Mouse (Mus musculus) kidney, postnatal 36 days (tissue): ENCODE data around the gene N4bp3.
"Not testable (repeated sequence)": the region's sequence is repeated elsewhere in the genome, so short reads cannot be mapped to it uniquely, and the experiment has no call there.

Experiments used
- DNase-seq, 2 experiments: peaks; one replicate each; pipeline ENCODE4 v3.0.0; 2021 to 2022; ENCODE audit warnings: mixed read lengths in 2 of 2

N4bp3 gene

DNA sequence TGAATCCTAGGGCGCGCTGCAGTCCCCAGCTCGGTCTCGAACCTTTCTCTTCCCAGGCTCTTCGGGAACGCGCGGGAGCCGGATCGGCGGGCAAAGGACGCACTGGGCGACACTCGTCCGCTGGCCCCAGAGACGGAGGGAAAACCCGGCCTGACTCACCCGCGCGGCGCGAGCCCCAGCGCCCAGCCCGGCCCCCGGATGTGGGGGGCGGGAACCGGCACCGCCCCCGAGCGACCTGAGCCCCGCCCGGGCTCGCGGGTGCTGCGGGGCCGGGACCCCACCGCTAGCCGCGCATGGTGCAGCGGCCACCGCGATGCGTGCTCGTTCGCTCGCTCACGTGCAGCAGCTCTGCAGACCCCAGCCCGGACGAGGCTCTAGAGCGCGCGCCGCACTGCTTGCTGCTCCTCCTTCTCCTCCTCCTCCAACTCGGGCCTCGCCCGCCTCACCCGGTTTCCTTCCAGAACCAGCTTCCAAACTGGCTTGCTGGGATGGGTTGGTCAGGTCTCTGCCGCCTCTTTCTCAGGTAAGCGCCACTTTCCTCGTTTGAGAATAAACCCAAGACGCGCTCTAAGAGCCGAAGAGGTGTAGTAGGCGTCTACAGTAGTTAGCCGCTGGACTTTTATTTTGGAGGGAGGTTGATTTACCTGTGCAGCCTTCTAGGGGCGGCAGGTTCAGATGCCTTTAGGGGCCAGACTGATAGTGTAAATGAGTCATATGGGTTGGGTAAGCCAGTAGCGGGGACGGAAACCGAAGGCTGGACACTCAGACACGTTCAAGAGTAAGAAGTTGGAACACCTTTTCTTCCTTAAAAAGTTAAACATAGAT lies at the start of gene N4bp3, which contains the start of gene D930048N14Rik:
TSS of gene N4bp3 (minus strand) at position 152 of the 825 bp plus-strand sequence.
TSS of gene D930048N14Rik (plus strand) at position 264 of the 825 bp plus-strand sequence.
- peak; percentile 80 to 91 for DNase-seq

GRCm38 (mm10) chr11:51694984-51695383 lies 44.3 kb upstream of the N4bp3 start:
- no peak for DNase-seq

DNA sequence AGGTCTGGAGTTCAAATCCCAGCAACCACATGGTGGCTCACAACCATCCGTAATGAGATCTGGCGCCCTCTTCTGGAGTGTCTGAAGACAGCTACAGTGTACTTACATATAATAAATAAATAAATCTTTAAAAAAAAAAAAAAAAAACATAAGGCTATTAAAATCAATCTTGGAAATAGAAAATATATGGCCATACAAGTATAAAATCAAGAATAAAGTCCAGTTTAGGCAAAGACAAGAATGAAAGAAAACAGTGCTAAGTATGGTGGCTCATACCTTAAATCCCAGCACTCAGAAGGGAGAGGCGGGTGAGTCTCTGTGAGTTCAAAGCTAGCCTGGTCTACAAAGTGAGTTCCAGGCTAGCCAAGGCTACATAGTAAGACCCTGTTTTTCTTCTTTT lies 40.0 kb upstream of the N4bp3 start:
- not testable (repeated sequence) for DNase-seq

- peak in 1 of 2 experiments; percentile 21 for DNase-seq
These were observed 38.7 kb upstream of the N4bp3 start for GRCm38 (mm10) chr11:51689343-51689742.

GRCm38 (mm10) chr11:51688330-51689328 lies 38.0 kb upstream of the N4bp3 start, which contains the start of gene 0610009B22Rik:
TSS of gene 0610009B22Rik (minus strand) at chr11:51688874.
- DNase-seq, result peak; percentile 99 to 100

DNA sequence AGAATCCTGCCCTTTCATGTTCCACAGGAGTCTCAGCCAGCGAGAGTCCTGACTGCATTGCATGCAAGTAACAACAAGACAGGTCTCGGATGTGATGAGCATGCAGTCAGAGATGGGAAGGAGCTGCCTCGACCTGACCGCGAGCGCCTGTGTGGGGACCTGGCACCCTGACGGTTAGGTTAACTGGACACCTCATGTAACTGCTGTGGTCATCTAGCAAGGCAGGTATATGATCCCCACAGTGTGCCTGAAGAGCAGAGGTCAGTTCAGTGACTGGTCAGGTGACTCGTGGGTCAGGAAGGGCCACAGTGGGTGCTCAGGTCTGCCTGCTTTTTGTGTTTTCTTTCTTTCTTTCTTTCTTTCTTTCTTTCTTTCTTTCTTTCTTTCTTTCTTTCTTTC lies 31.3 kb upstream of the N4bp3 start:
- no peak for DNase-seq

- peak; percentile 88 to 96 for DNase-seq
These were observed 30.8 kb upstream of the N4bp3 start for GRCm38 (mm10) chr11:51681324-51681975.

DNA sequence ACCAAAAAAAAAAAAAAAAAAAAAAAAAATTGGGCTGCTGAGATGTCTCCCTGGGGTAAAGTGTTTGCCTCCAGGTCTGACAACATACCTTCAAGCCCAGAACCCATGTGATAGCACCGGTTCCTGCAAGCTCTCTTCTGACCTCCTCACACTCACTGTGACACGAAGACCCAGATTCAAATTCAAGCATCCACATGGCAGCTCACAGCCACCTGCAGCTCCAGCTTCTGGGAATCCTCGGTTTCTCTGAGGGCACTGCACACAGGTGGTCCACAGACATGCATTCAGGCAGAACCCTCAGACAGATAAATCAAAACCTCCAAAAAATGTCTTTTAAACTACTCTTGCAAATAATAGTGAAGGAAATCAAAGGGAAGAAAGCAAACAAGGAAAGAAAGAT lies 28.8 kb upstream of the N4bp3 start:
- no peak for DNase-seq

DNA sequence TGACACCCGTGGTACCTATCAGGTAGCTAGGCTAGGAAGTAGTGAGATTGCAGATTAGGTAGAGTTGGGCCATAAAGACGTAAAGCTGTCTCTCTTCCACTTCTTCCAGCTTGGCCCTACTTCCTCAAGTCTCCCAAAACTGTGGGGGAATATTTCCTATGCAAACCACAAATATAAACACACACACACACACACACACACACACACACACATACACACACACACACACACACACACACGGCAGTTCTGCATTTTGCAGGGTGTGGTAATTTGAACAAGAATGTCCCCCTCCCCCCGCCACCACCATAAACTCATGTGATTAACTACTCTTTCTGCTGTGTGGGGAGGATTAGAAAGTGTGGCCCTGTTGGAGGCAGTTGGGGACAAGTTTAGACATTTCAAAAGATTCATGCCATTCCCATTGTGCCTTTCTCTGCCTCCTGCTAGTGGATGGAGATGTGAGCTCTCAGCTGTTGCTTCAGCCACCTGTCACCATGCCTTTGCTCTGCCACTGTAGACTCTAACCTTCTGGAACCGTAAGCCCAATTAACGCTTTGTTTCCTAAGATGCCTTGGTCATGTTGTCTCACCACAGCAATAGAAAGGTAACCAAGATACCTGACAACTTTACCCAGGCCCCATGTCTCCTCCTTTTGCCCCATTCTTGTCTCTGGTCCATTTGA lies 27.2 kb upstream of the N4bp3 start:
- DNase-seq, result no peak

GRCm38 (mm10) chr11:51675386-51675785 lies 24.7 kb upstream of the N4bp3 start:
- DNase-seq, result no peak

DNA sequence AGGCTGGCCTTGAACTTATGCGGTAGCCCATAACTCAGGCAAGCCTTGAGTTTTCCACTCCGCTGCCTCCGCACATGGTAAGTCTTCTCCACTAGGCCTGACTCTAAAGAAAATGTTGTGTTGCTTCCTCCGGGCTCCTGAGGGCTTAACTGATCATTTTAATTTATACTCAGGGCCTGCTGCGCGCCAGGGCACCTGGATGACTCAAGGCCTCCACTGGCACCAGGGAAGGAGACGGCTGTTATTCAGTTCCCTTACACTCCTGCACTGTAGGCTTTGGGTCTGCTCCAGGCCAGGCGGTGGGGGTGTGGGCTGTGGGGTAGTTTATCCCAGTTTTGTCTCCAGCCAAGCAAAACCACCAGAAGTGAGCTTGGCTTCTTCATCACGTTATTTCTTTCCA lies 22.6 kb upstream of the N4bp3 start:
- peak; percentile 51 to 58 for DNase-seq

- no peak for DNase-seq
These were observed 20.7 kb upstream of the N4bp3 start for GRCm38 (mm10) chr11:51671376-51671775.

- peak in 1 of 2 experiments; percentile 42 for DNase-seq
These were observed 20.2 kb upstream of the N4bp3 start for GRCm38 (mm10) chr11:51670846-51671245.

GRCm38 (mm10) chr11:51664747-51665146 lies 14.1 kb upstream of the N4bp3 start:
- not testable (repeated sequence) for DNase-seq

DNA sequence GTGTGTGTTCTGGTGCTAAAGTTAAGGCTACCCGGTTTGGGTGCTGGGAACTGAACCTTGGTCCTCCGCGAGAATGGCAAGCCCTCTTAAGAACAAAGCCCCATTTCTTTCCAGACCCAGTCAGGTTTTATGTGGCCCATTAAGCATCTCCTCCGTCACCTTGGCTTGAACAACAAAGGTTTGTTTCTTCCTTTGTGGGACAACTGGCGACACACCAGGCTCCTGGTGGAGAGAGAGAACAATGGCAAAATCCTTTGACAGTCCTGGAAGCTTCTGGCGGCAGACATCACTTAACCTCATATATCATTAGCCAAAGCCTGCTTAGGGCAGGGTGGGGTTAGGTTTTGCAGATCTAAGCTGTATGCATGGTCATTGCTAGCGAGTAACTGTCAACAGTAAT lies 12.0 kb upstream of the N4bp3 start:
- no peak for DNase-seq

DNA sequence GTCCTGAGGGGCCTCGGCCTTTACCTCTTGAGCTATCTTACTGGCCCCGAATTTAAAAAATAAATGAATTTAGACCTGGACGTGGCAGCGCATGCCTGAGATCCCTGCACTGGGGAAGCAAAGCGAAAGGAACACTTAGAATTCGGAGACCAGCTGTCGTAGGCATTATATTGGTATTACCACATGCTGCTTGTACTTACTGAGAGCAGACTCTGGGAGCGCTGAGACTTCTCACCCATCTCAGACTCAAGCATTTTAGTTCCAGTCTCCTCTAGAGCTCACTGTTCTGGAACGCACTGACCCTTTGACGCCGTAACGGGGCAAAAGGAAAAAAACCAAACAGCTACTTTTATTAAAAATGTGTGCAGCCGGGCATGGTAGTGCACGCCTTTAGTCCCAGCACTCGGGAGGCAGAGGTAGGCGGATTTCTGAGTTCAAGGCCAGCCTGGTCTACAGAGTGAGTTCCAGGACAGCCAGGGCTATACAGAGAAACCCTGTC lies 11.3 kb upstream of the N4bp3 start:
- DNase-seq, result peak in 1 of 2 experiments; percentile 36

GRCm38 (mm10) chr11:51658705-51659104 lies 8.1 kb upstream of the N4bp3 start:
- DNase-seq, result peak; percentile 88 to 95

DNA sequence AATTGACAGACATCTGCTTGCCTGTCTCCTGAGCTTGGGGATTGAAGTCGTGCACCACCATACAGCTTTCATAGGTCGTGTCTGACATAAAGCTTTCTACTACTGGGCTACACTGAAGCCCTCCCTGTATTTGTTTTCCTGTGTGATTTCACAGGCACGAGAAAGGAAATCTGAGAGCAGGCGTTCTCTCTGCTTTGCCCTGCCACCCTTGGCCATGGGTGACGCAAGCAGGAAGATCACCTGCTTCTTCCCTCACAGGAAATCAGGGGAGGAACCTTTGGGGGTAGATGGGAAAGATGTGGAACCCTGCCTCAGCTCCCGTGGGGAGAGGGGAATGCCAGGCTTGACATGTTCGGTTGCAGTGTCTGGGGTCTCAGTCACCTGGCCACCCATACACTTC lies 7.6 kb upstream of the N4bp3 start:
- peak in 1 of 2 experiments; percentile 65 for DNase-seq

DNA sequence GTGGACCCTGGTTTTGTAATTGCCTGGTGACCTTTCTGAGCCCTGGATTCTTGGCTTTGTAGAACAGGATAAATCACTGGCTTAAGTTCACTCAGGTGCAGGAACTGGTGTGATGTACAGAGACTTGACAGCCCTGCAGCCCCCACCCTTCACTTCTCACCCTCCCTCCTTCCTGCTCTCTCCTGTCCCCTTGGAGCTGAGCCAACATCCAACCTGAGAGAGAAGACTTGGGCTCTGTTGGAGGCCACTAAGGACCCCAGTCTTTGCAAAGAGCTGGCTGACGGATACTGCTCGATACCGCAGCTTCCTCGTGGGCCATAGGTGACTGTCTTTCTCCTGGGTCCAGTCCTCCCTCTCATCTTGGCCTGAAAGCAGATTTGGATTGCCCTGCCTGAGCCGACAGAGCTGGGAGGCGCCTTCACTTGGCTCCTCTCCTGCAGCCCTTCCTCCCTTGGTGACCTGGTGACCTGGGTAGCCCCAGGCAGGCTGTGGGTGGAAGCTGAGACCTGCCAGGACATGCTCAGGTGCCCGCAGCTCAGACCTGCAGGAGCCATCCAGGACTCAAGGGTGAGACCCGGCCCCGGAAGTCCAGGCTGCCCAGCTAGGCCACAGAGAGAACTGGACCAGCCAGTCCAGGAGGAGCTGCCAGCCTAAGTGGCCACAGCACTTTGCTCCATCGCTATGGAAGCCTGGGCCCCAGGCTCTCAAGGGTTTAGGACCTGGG lies 6.3 kb upstream of the N4bp3 start:
- peak; percentile 85 to 94 for DNase-seq

DNA sequence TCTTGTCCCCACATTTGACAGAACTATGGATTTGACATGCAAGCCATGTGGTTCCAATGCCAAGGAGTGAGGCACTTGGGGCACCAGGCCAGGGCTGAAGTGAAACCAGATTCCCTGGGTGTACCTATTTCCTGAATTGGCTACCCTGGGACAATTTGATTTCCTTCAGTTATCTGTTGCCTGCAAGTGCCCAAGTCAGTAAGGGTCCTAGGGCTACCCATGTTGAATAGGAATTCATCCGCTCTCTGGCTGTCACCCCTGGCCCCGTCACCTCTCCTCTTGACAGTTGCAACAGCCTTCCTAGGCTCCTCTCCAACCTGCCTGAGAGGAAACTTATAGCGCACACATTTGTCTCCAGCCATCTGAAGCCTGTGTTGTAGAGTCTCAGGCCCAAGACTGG lies 4.2 kb upstream of the N4bp3 start:
- no peak for DNase-seq

- DNase-seq, result no peak
These were observed 3.1 kb upstream of the N4bp3 start for GRCm38 (mm10) chr11:51653736-51654135.
